Mouse (Mus musculus) left cerebral cortex, adult 18-20 months (tissue): ENCODE data around the gene Casp4. TPM values are rescaled to one million over a fixed set of nuclear protein-coding genes. Genes with fewer than 3 reads are reported as not detected.

ENCODE experiments used
- total RNA-seq, 2 experiments: library from RNA; stranded (reverse); gene quantifications; 2 replicates each; pipeline ENCODE4 v1.2.3; 2021

Casp4 gene
- total RNA-seq, 2 experiments from 2014 or later: 0.58 to 1.3 TPM

Other genes with a start within 250 kb of the Casp4 start
- 1 to 10 TPM; 2.4 to 2.7 TPM for gene Casp1, start 10.3 kb upstream of the Casp4 start, total RNA-seq
- 1 to 10 TPM; 1.7 to 2.4 TPM for gene Casp12, start 36.6 kb downstream of the Casp4 start, total RNA-seq